Mouse (Mus musculus) heart, postnatal 0 days (tissue): Measurements from ENCODE around the gene Rnls. TPM values are rescaled to one million over a fixed set of nuclear protein-coding genes. Genes with fewer than 3 reads are reported as not detected.

Experiments
- ATAC-seq: fragments of 200-750 bp; cut with Nextera tagmentation; 2 replicates; pipeline ENCODE4 v1.8.0; 2017; ENCODE audit warnings: low read depth, moderate number of reproducible peaks, moderate library complexity; ENCODE audit not compliant: insufficient read depth
- DNase-seq: peaks from one replicate; pipeline ENCODE4 v3.0.0-alpha.2; 2016; ENCODE audit warnings: low spot score
- H3K27ac ChIP-seq: fragments of 300-500 bp; sonication (generic); 2 replicates; pipeline ENCODE4 v1.5.1; 2014; ENCODE audit warnings: low read depth, mild to moderate bottlenecking
- H3K27me3 ChIP-seq: fragments of 300-500 bp; sonication (generic); 2 replicates; pipeline ENCODE4 v1.6.1; 2014; ENCODE audit warnings: low read length, mixed read lengths; ENCODE audit not compliant: control insufficient read depth, insufficient read depth
- H3K36me3 ChIP-seq: fragments of 300-500 bp; sonication (generic); replicated peaks from 2 replicates; pipeline ENCODE4 v1.6.1; 2014; ENCODE audit warnings: low read length, mixed read lengths; ENCODE audit not compliant: control insufficient read depth, insufficient read depth
- H3K4me1 ChIP-seq: fragments of 300-500 bp; sonication (generic); 2 replicates; pipeline ENCODE4 v1.6.1; 2014; ENCODE audit warnings: antibody characterized with exemption; ENCODE audit not compliant: control insufficient read depth, insufficient read depth
- H3K4me2 ChIP-seq: fragments of 300-500 bp; sonication (generic); 2 replicates; pipeline ENCODE4 v1.6.1; 2014; ENCODE audit warnings: low read depth, mild to moderate bottlenecking, low read length, moderate library complexity
- H3K4me3 ChIP-seq: fragments of 300-500 bp; sonication (generic); 2 replicates; pipeline ENCODE4 v1.5.1; 2014; ENCODE audit warnings: low read depth, low read length
- H3K9ac ChIP-seq: fragments of 300-500 bp; sonication (generic); replicated peaks from 2 replicates; pipeline ENCODE4 v1.6.1; 2014; ENCODE audit warnings: low read depth, low read length, mixed read lengths
- H3K9me3 ChIP-seq: fragments of 300-500 bp; sonication (generic); replicated peaks from 2 replicates; pipeline ENCODE4 v1.6.1; 2016; ENCODE audit warnings: low read length; ENCODE audit not compliant: control insufficient read depth
- CTCF ChIP-seq: IDR thresholded peaks from 2 replicates; pipeline ENCODE4 v1.5.1; 2016; ENCODE audit warnings: antibody characterized with exemption, control low read depth, low read depth
- EP300 ChIP-seq: IDR thresholded peaks from 2 replicates; pipeline ENCODE4 v1.6.1; 2016; ENCODE audit warnings: antibody characterized with exemption, low read depth
- WGBS: fragments of 180-500 bp; shearing (Covaris S2); extraction: QIAGEN DNeasy Blood & Tissue Kit; methylation state at CpG from one replicate; pipeline ENCODE4 v1.1.7; 2014; 5-methylcytosine and 5-hydroxymethylcytosine counted together
- polyA plus RNA-seq: library from polyadenylated mRNA; unstranded; fragments of >200 nt; fragmentation: Nextera tagmentation; extraction: Ambion mirVana; gene quantifications from 2 replicates; pipeline ENCODE4 v1.2.1, GENCODE M21; 2015
- total RNA-seq: library from RNA; depleted of rRNA; stranded (reverse); fragments of >200 nt; gene quantifications from 2 replicates; pipeline ENCODE4 v1.2.3, GENCODE M21; 2014; ENCODE audit warnings: low replicate concordance

Rnls gene
- total and polyA plus RNA-seq, 2 experiments from 2014 or later: 8.0 to 16.4 TPM

- Histone ChIP-seq H3K27me3 (no peaks in the 10 kb centered on the region), H3K36me3 (no peaks in the 10 kb centered on the region), H3K9me3 (no peaks in the 10 kb centered on the region), H3K4me1 (no peaks in the 10 kb centered on the region), H3K9ac (no peak overlapping the region), H3K4me3 (no peak overlapping the region), H3K4me2 (no peak overlapping the region), H3K27ac (no peak overlapping the region)
- ATAC-seq: no peak
- TF ChIP-seq EP300 (no peak), CTCF (no peak)
- DNase-seq: no peak
- WGBS: 81% methylated on average over 2 of the region's 2 CpGs
Measured at GRCm38 (mm10) chr19:33159897-33160296, 232.2 kb downstream of the Rnls start.

- no peak overlapping the region for H3K9ac ChIP-seq
- TF ChIP-seq CTCF (no peak), EP300 (no peak)
- H3K4me1 ChIP-seq: no peaks in the 10 kb centered on the region
- H3K9me3 ChIP-seq: no peaks in the 10 kb centered on the region
- no peak overlapping the region for H3K4me3 ChIP-seq
- 83% methylated on average over 1 of the region's 1 CpGs for WGBS
- H3K4me2 ChIP-seq: no peak overlapping the region
- no peak for ATAC-seq
- H3K36me3 ChIP-seq: no peaks in the 10 kb centered on the region
- DNase-seq: no peak
- no peak overlapping the region for H3K27ac ChIP-seq
- no peaks in the 10 kb centered on the region for H3K27me3 ChIP-seq
Measured at GRCm38 (mm10) chr19:33159192-33159591, 232.9 kb downstream of the Rnls start.

DNA sequence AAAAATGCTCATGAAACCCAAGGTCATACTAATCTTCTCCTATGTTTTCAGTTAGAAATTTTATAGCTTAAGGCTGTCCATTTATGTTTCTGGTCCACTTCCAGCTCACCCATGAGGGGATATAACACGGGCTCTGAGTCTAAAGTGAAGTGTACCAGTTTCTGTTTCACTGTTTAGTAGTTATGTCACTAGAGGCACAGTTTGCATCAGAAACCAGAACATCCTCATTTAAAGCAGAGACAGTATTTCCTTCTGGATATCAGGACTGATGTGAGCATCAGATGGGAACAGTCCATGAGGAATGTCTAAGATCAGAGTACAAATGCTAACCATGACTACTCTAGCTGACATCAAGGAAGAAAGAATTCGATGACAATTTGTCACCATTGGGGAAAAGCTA is 233.9 kb downstream of the Rnls start:
- H3K27me3 ChIP-seq: no peaks in the 10 kb centered on the region
- TF ChIP-seq CTCF (no peak), EP300 (no peak)
- no peak overlapping the region for H3K27ac ChIP-seq
- no peak overlapping the region for H3K9ac ChIP-seq
- WGBS: 70% methylated on average over 2 of the region's 2 CpGs
- ATAC-seq (no peak), DNase-seq (no peak)
- H3K4me2 ChIP-seq: no peak overlapping the region
- H3K36me3 ChIP-seq: no peaks in the 10 kb centered on the region
- H3K4me1 ChIP-seq: no peaks in the 10 kb centered on the region
- H3K4me3 ChIP-seq: no peak overlapping the region
- H3K9me3 ChIP-seq: no peaks in the 10 kb centered on the region

DNA sequence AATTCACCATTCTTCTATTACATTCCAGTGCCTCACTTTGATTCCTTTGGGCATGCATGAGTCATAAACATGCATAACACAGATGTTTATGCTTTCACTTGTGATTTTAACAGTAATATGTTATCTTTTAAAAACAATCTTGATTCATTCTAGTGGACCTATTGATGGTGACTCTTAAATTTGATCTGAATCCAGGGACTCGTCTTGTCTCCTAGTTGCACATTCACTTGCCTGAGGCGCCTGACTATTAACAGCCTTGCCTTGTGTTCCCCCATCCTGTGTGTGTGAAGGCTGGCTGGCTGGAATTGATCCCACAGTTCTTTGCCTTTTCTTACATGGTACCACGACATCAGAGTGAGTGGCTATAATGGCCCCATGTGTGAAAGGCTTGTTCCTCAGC is 243.7 kb downstream of the Rnls start:
- Histone ChIP-seq H3K36me3 (no peaks in the 10 kb centered on the region), H3K27ac (no peak overlapping the region), H3K27me3 (no peaks in the 10 kb centered on the region), H3K4me1 (no peaks in the 10 kb centered on the region), H3K9ac (no peak overlapping the region), H3K9me3 (no peaks in the 10 kb centered on the region), H3K4me2 (no peak overlapping the region), H3K4me3 (no peak overlapping the region)
- WGBS: 70% methylated on average over 3 of the region's 3 CpGs
- ATAC-seq (no peak), DNase-seq (no peak)
- TF ChIP-seq CTCF (no peak), EP300 (no peak)

DNA sequence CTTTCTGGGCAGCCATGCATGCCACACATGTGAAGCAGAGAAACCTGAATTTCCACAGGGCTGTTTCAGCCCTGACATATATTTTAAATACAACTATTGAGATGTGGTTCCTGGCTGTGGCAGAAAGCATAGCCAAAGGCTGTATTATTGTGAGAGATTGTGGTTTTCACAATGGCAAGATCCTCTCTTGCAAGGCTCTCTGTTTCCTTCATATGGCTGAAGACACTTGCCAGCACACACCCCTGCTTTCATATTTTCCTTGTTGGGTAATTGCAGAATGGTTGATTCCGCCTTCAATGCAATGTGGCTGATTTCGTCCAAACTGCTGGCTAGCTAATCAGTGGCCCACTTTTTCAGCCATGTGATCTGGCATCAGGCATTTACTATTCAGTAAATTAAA is 248.9 kb downstream of the Rnls start:
- Histone ChIP-seq H3K27me3 (no peaks in the 10 kb centered on the region), H3K36me3 (no peaks in the 10 kb centered on the region), H3K27ac (no peak overlapping the region), H3K4me2 (no peak overlapping the region), H3K4me3 (no peak overlapping the region), H3K4me1 (no peaks in the 10 kb centered on the region), H3K9me3 (0 out of 2 replicates have a peak, but pooled peaks cover 6% of the 10 kb centered on the region), H3K9ac (no peak overlapping the region)
- no peak for ATAC-seq
- 79% methylated on average over 2 of the region's 2 CpGs for WGBS
- no peak for DNase-seq
- TF ChIP-seq CTCF (no peak), EP300 (no peak)

DNA sequence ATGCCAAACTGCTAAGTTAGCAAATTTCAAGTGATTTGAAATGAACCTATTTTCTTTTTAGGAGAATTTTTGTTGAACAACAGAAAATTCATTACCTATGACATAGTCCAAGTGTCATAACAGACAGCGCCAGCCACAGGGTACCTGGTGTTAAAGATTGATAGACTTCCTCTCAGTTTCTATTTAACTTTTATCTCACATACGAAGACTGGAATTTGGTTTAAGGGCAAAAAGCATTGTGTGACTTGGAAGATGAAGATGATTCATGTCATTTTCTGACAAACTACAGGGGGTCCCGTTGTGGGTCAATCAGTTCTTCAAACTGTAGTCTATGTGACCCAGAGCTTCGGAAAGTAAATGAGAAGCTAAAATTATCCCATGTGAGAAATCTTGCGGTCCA is 254.8 kb downstream of the Rnls start:
- no peak overlapping the region for H3K4me3 ChIP-seq
- no peak for TF ChIP-seq CTCF
- no peak for TF ChIP-seq EP300

More for the DNA sequence above, 254.8 kb downstream of the Rnls start:
- WGBS: 81% methylated on average over 5 of the region's 5 CpGs
- no peaks in the 10 kb centered on the region for H3K4me1 ChIP-seq
- no peak overlapping the region for H3K4me2 ChIP-seq
- H3K9ac ChIP-seq: no peak overlapping the region
- peaks cover 6% of the 10 kb centered on the region; the same call in 1 of the 2 replicates for H3K9me3 ChIP-seq
- H3K27me3 ChIP-seq: no peaks in the 10 kb centered on the region
- DNase-seq (no peak), ATAC-seq (no peak)
- H3K27ac ChIP-seq: no peak overlapping the region
- no peaks in the 10 kb centered on the region for H3K36me3 ChIP-seq
